Mouse (Mus musculus): ENCODE data around the gene Hpd. TPM values are rescaled to one million over a fixed set of nuclear protein-coding genes. Genes with fewer than 3 reads are reported as not detected.

Hpd gene
- polyA plus RNA-seq, 1 experiment from 2014 or later, result not detected

DNA sequence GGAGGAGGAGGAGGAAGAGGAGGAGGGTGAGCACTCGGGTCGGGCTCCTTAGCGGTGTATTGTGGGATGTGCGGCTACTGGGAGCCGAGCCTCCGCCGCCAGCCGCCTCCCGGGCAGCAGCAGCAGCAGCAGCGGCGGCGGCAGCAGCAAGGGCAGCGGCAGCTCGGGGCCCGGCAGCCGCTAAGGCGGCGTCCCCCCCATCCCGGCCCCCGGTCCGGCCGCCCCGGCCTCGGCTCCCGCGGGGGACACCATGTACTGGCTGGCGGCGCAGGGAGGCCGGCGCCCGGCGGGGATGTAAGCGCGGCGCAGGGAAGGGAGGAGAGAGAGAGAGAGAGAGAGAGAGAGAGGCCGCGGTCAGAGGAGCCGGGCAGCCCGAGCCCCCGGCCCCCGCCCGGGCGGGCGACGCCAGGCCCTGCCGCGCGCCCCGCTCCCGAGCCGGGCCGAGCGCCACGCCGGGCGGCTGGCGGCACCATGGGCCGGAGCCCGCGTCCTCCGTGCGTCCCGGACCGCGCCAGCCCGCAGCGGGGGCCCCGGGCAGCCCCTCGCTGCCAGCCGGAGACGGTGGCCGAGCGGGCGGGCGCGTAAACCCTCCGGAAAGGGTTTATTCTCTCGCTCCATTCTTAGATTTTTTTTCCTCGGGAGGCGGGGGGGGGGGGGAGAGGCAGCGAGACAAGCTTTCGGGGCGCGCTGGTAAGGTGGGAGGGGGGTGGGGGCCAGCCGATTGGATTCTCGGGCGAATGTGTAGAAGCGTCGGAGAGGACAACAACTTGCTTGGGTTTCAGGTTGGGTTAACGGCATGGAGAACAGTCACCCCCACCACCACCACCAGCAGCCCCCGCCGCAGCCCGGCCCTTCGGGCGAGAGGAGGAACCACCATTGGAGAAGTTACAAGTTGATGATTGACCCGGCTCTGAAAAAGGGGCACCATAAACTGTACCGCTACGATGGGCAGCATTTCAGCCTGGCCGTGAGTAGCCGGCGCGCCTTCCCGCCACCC, 40.1 kb downstream of the Hpd start, which contains the start of gene Setd1b:
Gene Setd1b, plus strand, starts transcription at position 33 of the 997 bp plus-strand sequence.
- under 1% methylated on average over 66 of the region's 103 CpGs for WGBS
- Histone ChIP-seq H3K36me3 (ENCODE audit: control insufficient read depth, insufficient read depth, low read length) (no peaks in the 10 kb centered on the region), H3K27me3 (ENCODE audit: control insufficient read depth, insufficient read depth, low read length) (no peaks in the 10 kb centered on the region), H3K27ac (ENCODE audit: low read depth, low read length) (peak within 1 kb of the TSS; percentile 100), H3K9ac (ENCODE audit: low read length) (peak within 1 kb of the TSS; percentile 99), H3K4me2 (ENCODE audit: low read depth, low read length, severe bottlenecking) (peak within 1 kb of the TSS; percentile 91), H3K9me3 (ENCODE audit: control insufficient read depth, low read length) (no peaks in the 10 kb centered on the region), H3K4me3 (ENCODE audit: low read depth, low read length) (peak within 1 kb of the TSS; percentile 93), H3K4me1 (replicated peaks; ENCODE audit: control insufficient read depth, insufficient read depth, low read length) (peaks cover 20% of the 10 kb centered on the region)
- ATAC-seq (replicated peaks; ENCODE audit: low FRiP score), result no peak
- peak; percentile 84 for DNase-seq (ENCODE audit: low spot score)

- Histone ChIP-seq H3K9ac (ENCODE audit: low read length) (peak overlapping the region; percentile 99), H3K27ac (ENCODE audit: low read depth, low read length) (peak overlapping the region; percentile 100), H3K36me3 (ENCODE audit: control insufficient read depth, insufficient read depth, low read length) (no peaks in the 10 kb centered on the region), H3K4me1 (replicated peaks; ENCODE audit: control insufficient read depth, insufficient read depth, low read length) (peaks cover 27% of the 10 kb centered on the region), H3K4me2 (ENCODE audit: low read depth, low read length, severe bottlenecking) (peak overlapping the region; percentile 91), H3K9me3 (ENCODE audit: control insufficient read depth, low read length) (no peaks in the 10 kb centered on the region), H3K27me3 (ENCODE audit: control insufficient read depth, insufficient read depth, low read length) (no peaks in the 10 kb centered on the region), H3K4me3 (ENCODE audit: low read depth, low read length) (peak overlapping the region; percentile 93)
- ATAC-seq (replicated peaks; ENCODE audit: low FRiP score) (no peak; the same call in 1 of the 2 replicates), DNase-seq (ENCODE audit: low spot score) (peak; percentile 80)
- under 1% methylated on average over 37 of the region's 38 CpGs for WGBS
Measured at GRCm38 (mm10) chr5:123141555-123142160, 40.9 kb downstream of the Hpd start.

- DNase-seq (ENCODE audit: low spot score) (peak; percentile 94), ATAC-seq (replicated peaks; ENCODE audit: low FRiP score) (peak; percentile 57)
- Histone ChIP-seq H3K4me1 (replicated peaks; ENCODE audit: control insufficient read depth, insufficient read depth, low read length) (peaks cover 34% of the 10 kb centered on the region), H3K4me2 (ENCODE audit: low read depth, low read length, severe bottlenecking) (peak overlapping the region; percentile 91), H3K9me3 (ENCODE audit: control insufficient read depth, low read length) (no peaks in the 10 kb centered on the region), H3K27me3 (ENCODE audit: control insufficient read depth, insufficient read depth, low read length) (no peaks in the 10 kb centered on the region), H3K9ac (ENCODE audit: low read length) (peak overlapping the region; percentile 99), H3K36me3 (ENCODE audit: control insufficient read depth, insufficient read depth, low read length) (no peaks in the 10 kb centered on the region), H3K27ac (ENCODE audit: low read depth, low read length) (peak overlapping the region; percentile 100), H3K4me3 (ENCODE audit: low read depth, low read length) (peak overlapping the region; percentile 93)
- under 1% methylated on average over 31 of the region's 31 CpGs for WGBS
Measured at GRCm38 (mm10) chr5:123140694-123141554, 41.6 kb downstream of the Hpd start.

DNA sequence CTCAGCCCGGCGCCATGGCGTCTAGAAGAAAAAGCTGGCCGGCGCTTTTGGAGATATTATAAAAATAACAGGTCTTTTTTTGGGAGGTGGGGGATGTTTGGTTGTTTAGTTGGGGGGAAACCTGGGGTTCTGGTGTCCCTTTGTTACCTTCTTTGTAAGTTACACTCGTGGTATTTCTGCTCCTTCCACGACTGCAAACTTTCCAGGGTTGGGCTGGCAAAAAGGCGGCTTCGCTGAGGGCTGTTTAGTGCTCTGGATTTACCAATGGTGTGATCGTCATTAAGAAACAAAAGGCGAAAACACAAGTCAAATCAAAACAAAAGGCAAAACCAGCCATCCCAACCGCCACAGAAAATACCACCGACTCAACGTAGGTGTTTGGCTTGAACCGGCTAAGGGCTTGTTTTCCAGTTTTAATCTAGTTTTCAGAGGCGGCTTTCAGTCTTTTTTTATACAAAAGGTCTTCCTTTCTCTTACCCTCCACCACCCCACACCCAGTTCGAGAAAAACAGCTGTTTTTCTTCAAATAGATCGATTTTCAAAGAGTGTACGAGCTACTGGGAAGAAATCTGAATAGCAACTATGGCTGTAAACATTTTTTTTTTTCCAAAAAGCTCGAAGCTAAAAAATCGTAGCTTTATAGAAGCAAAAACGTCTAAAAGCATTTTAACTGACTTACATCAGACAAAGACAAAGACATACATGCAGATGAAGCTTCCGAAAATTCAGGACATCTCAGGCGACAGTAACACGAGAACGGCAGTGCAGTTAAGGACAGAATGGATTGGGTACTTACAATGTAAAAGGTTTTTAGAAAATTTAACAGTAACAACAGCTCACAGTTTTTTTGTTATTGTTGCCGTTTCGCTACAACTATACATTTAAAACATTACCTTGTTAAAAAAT, 42.6 kb downstream of the Hpd start:
- Histone ChIP-seq H3K9ac (ENCODE audit: low read length) (peak overlapping the region; percentile 100), H3K4me3 (ENCODE audit: low read depth, low read length) (peak overlapping the region; percentile 93), H3K27ac (ENCODE audit: low read depth, low read length) (peak overlapping the region; percentile 100), H3K36me3 (ENCODE audit: control insufficient read depth, insufficient read depth, low read length) (no peaks in the 10 kb centered on the region), H3K4me2 (ENCODE audit: low read depth, low read length, severe bottlenecking) (peak overlapping the region; percentile 100), H3K4me1 (replicated peaks; ENCODE audit: control insufficient read depth, insufficient read depth, low read length) (peaks cover 41% of the 10 kb centered on the region), H3K27me3 (ENCODE audit: control insufficient read depth, insufficient read depth, low read length) (no peaks in the 10 kb centered on the region), H3K9me3 (ENCODE audit: control insufficient read depth, low read length) (no peaks in the 10 kb centered on the region)
- ATAC-seq (replicated peaks; ENCODE audit: low FRiP score), result no peak
- DNase-seq (ENCODE audit: low spot score), result no peak
- WGBS, result 1% methylated on average over 28 of the region's 28 CpGs

GRCm38 (mm10) chr5:123138953-123139721, 43.4 kb downstream of the Hpd start:
- peak overlapping the region; percentile 100 for H3K4me2 ChIP-seq (ENCODE audit: low read depth, low read length, severe bottlenecking)

GRCm38 (mm10) chr5:123138230-123138911, 44.2 kb downstream of the Hpd start:
- no peaks in the 10 kb centered on the region for H3K27me3 ChIP-seq (ENCODE audit: control insufficient read depth, insufficient read depth, low read length)
- WGBS, result under 1% methylated on average over 38 of the region's 40 CpGs
- ATAC-seq (replicated peaks; ENCODE audit: low FRiP score), result peak; percentile 68
- H3K27ac ChIP-seq (ENCODE audit: low read depth, low read length), result peak overlapping the region; percentile 100
- H3K4me1 ChIP-seq (replicated peaks; ENCODE audit: control insufficient read depth, insufficient read depth, low read length), result peaks cover 46% of the 10 kb centered on the region
- no peaks in the 10 kb centered on the region for H3K9me3 ChIP-seq (ENCODE audit: control insufficient read depth, low read length)
- no peaks in the 10 kb centered on the region for H3K36me3 ChIP-seq (ENCODE audit: control insufficient read depth, insufficient read depth, low read length)
- H3K4me3 ChIP-seq (ENCODE audit: low read depth, low read length), result peak overlapping the region; percentile 93
- H3K4me2 ChIP-seq (ENCODE audit: low read depth, low read length, severe bottlenecking), result peak overlapping the region; percentile 100
- H3K9ac ChIP-seq (ENCODE audit: low read length), result peak overlapping the region; percentile 100
- peak; percentile 94 for DNase-seq (ENCODE audit: low spot score)

More at GRCm38 (mm10) chr5:123138953-123139721, 43.4 kb downstream of the Hpd start:
- Histone ChIP-seq H3K4me3 (ENCODE audit: low read depth, low read length) (peak overlapping the region; percentile 93), H3K27me3 (ENCODE audit: control insufficient read depth, insufficient read depth, low read length) (no peaks in the 10 kb centered on the region), H3K36me3 (ENCODE audit: control insufficient read depth, insufficient read depth, low read length) (no peaks in the 10 kb centered on the region), H3K9me3 (ENCODE audit: control insufficient read depth, low read length) (no peaks in the 10 kb centered on the region), H3K27ac (ENCODE audit: low read depth, low read length) (peak overlapping the region; percentile 100), H3K4me1 (replicated peaks; ENCODE audit: control insufficient read depth, insufficient read depth, low read length) (peaks cover 41% of the 10 kb centered on the region), H3K9ac (ENCODE audit: low read length) (peak overlapping the region; percentile 100)
- no peak for ATAC-seq (replicated peaks; ENCODE audit: low FRiP score)
- DNase-seq (ENCODE audit: low spot score), result peak; percentile 87
- WGBS, result under 1% methylated on average over 36 of the region's 39 CpGs

GRCm38 (mm10) chr5:123137910-123138229, 44.7 kb downstream of the Hpd start:
- Histone ChIP-seq H3K4me1 (replicated peaks; ENCODE audit: control insufficient read depth, insufficient read depth, low read length) (peaks cover 49% of the 10 kb centered on the region), H3K27me3 (ENCODE audit: control insufficient read depth, insufficient read depth, low read length) (no peaks in the 10 kb centered on the region), H3K9ac (ENCODE audit: low read length) (peak overlapping the region; percentile 100), H3K36me3 (ENCODE audit: control insufficient read depth, insufficient read depth, low read length) (no peaks in the 10 kb centered on the region), H3K27ac (ENCODE audit: low read depth, low read length) (peak overlapping the region; percentile 100), H3K9me3 (ENCODE audit: control insufficient read depth, low read length) (no peaks in the 10 kb centered on the region), H3K4me3 (ENCODE audit: low read depth, low read length) (peak overlapping the region; percentile 93), H3K4me2 (ENCODE audit: low read depth, low read length, severe bottlenecking) (peak overlapping the region; percentile 100)
- DNase-seq (ENCODE audit: low spot score), result no peak
- no peak for ATAC-seq (replicated peaks; ENCODE audit: low FRiP score)
- under 1% methylated on average over 6 of the region's 6 CpGs for WGBS
